Mouse (Mus musculus): ENCODE measurements around the gene Inpp4b. TPM values are rescaled to one million over a fixed set of nuclear protein-coding genes. Genes with fewer than 3 reads are reported as not detected.

Inpp4b gene
- not detected in 2 replicates for polyA plus RNA-seq (2012; ENCODE audit: insufficient read depth, insufficient read length, low replicate concordance, missing spikeins)

GRCm38 (mm10) chr8:81342236-81342998, at the start of gene Inpp4b:
TSS of gene Inpp4b (plus strand) at chr8:81342556.
- H3K4me1 ChIP-seq (ENCODE audit: control insufficient read depth, insufficient read depth, low read length), result peaks cover 14% of the 10 kb centered on the region
- under 1% methylated on average over 46 of the region's 46 CpGs for WGBS
- TF ChIP-seq POLR2A (IDR thresholded peaks at IDR 0.05; ENCODE audit: insufficient read depth, low read depth, low read length) (no peak), CTCF (IDR thresholded peaks at IDR 0.05; ENCODE audit: insufficient read depth, low read depth, low read length) (no peak)
- H3K27ac ChIP-seq (ENCODE audit: insufficient read depth, low read depth, low read length), result peak within 1 kb of the TSS; percentile 74
- peak within 1 kb of the TSS; percentile 75 for H3K4me3 ChIP-seq (ENCODE audit: insufficient read depth, low read depth, low read length)

- TF ChIP-seq POLR2A (IDR thresholded peaks at IDR 0.05; ENCODE audit: insufficient read depth, low read depth, low read length) (no peak), CTCF (IDR thresholded peaks at IDR 0.05; ENCODE audit: insufficient read depth, low read depth, low read length) (no peak)
- no peak overlapping the region for H3K27ac ChIP-seq (ENCODE audit: insufficient read depth, low read depth, low read length)
- H3K4me1 ChIP-seq (ENCODE audit: control insufficient read depth, insufficient read depth, low read length), result no peaks in the 10 kb centered on the region
- WGBS, result 87% methylated on average over 2 of the region's 2 CpGs
- no peak overlapping the region for H3K4me3 ChIP-seq (ENCODE audit: insufficient read depth, low read depth, low read length)
These were observed 7.1 kb upstream of the Inpp4b start for GRCm38 (mm10) chr8:81335250-81335649.

- no peak overlapping the region for H3K4me3 ChIP-seq (ENCODE audit: insufficient read depth, low read depth, low read length)
- WGBS, result 50% methylated on average over 5 of the region's 5 CpGs
- peaks cover 14% of the 10 kb centered on the region for H3K4me1 ChIP-seq (ENCODE audit: control insufficient read depth, insufficient read depth, low read length)
- TF ChIP-seq POLR2A (IDR thresholded peaks at IDR 0.05; ENCODE audit: insufficient read depth, low read depth, low read length) (no peak), CTCF (IDR thresholded peaks at IDR 0.05; ENCODE audit: insufficient read depth, low read depth, low read length) (no peak)
- no peak overlapping the region for H3K27ac ChIP-seq (ENCODE audit: insufficient read depth, low read depth, low read length)
These were observed 1.2 kb upstream of the Inpp4b start for GRCm38 (mm10) chr8:81341191-81341590.

GRCm38 (mm10) chr8:81341591-81342235, 643 bp upstream of the Inpp4b start:
- under 1% methylated on average over 23 of the region's 23 CpGs for WGBS
- Histone ChIP-seq H3K4me1 (ENCODE audit: control insufficient read depth, insufficient read depth, low read length) (peaks cover 14% of the 10 kb centered on the region), H3K27ac (ENCODE audit: insufficient read depth, low read depth, low read length) (peak overlapping the region; percentile 74), H3K4me3 (ENCODE audit: insufficient read depth, low read depth, low read length) (peak overlapping the region; percentile 75)
- TF ChIP-seq CTCF (IDR thresholded peaks at IDR 0.05; ENCODE audit: insufficient read depth, low read depth, low read length) (no peak), POLR2A (IDR thresholded peaks at IDR 0.05; ENCODE audit: insufficient read depth, low read depth, low read length) (no peak)

- TF ChIP-seq CTCF (IDR thresholded peaks at IDR 0.05; ENCODE audit: insufficient read depth, low read depth, low read length) (no peak), POLR2A (IDR thresholded peaks at IDR 0.05; ENCODE audit: insufficient read depth, low read depth, low read length) (no peak)
- peaks cover 14% of the 10 kb centered on the region for H3K4me1 ChIP-seq (ENCODE audit: control insufficient read depth, insufficient read depth, low read length)
- WGBS, result 37% methylated on average over 3 of the region's 3 CpGs
- peak overlapping the region; percentile 75 for H3K4me3 ChIP-seq (ENCODE audit: insufficient read depth, low read depth, low read length)
- H3K27ac ChIP-seq (ENCODE audit: insufficient read depth, low read depth, low read length), result peak overlapping the region; percentile 74
These were observed 595 bp downstream of the Inpp4b start for GRCm38 (mm10) chr8:81342999-81343302.

GRCm38 (mm10) chr8:81345170-81345697, 2.9 kb downstream of the Inpp4b start:
- H3K4me1 ChIP-seq (ENCODE audit: control insufficient read depth, insufficient read depth, low read length), result peaks cover 14% of the 10 kb centered on the region
- TF ChIP-seq CTCF (IDR thresholded peaks at IDR 0.05; ENCODE audit: insufficient read depth, low read depth, low read length) (no peak), POLR2A (IDR thresholded peaks at IDR 0.05; ENCODE audit: insufficient read depth, low read depth, low read length) (no peak)
- H3K27ac ChIP-seq (ENCODE audit: insufficient read depth, low read depth, low read length), result no peak overlapping the region
- no peak overlapping the region for H3K4me3 ChIP-seq (ENCODE audit: insufficient read depth, low read depth, low read length)
- 81% methylated on average over 2 of the region's 2 CpGs for WGBS

- WGBS, result 90% methylated on average over 1 of the region's 1 CpGs
- Histone ChIP-seq H3K4me1 (ENCODE audit: control insufficient read depth, insufficient read depth, low read length) (no peaks in the 10 kb centered on the region), H3K27ac (ENCODE audit: insufficient read depth, low read depth, low read length) (no peak overlapping the region), H3K4me3 (ENCODE audit: insufficient read depth, low read depth, low read length) (no peak overlapping the region)
- TF ChIP-seq CTCF (IDR thresholded peaks at IDR 0.05; ENCODE audit: insufficient read depth, low read depth, low read length) (no peak), POLR2A (IDR thresholded peaks at IDR 0.05; ENCODE audit: insufficient read depth, low read depth, low read length) (no peak)
These were observed 7.1 kb downstream of the Inpp4b start for GRCm38 (mm10) chr8:81349452-81349851.

- Histone ChIP-seq H3K4me1 (ENCODE audit: control insufficient read depth, insufficient read depth, low read length) (no peaks in the 10 kb centered on the region), H3K27ac (ENCODE audit: insufficient read depth, low read depth, low read length) (no peak overlapping the region), H3K4me3 (ENCODE audit: insufficient read depth, low read depth, low read length) (no peak overlapping the region)
- TF ChIP-seq CTCF (IDR thresholded peaks at IDR 0.05; ENCODE audit: insufficient read depth, low read depth, low read length) (no peak), POLR2A (IDR thresholded peaks at IDR 0.05; ENCODE audit: insufficient read depth, low read depth, low read length) (no peak)
- 93% methylated on average over 5 of the region's 5 CpGs for WGBS
These were observed 11.1 kb downstream of the Inpp4b start for GRCm38 (mm10) chr8:81353460-81353859.

GRCm38 (mm10) chr8:81358108-81358507, 15.8 kb downstream of the Inpp4b start:
- no peak overlapping the region for H3K4me3 ChIP-seq (ENCODE audit: insufficient read depth, low read depth, low read length)
- H3K27ac ChIP-seq (ENCODE audit: insufficient read depth, low read depth, low read length), result no peak overlapping the region
- H3K4me1 ChIP-seq (ENCODE audit: control insufficient read depth, insufficient read depth, low read length), result peaks cover 3% of the 10 kb centered on the region; the same call in 1 of the 2 replicates
- 78% methylated on average over 6 of the region's 6 CpGs for WGBS
- TF ChIP-seq POLR2A (IDR thresholded peaks at IDR 0.05; ENCODE audit: insufficient read depth, low read depth, low read length), result no peak
- TF ChIP-seq CTCF (IDR thresholded peaks at IDR 0.05; ENCODE audit: insufficient read depth, low read depth, low read length), result no peak

Data from olfactory bulb, adult 2 months (tissue).